Mouse (Mus musculus) layer of hippocampus, adult 9-10 months (tissue): ENCODE results near the gene RPS10-NUDT3.

Experiments
- DNase-seq: peaks from one replicate; pipeline ENCODE4 v3.0.0; 2022; ENCODE audit warnings: low spot score

The RPS10-NUDT3 gene

GRCm38 (mm10) chr17:27575116-27575776 is 59.8 kb downstream of the RPS10-NUDT3 start:
- DNase-seq = no peak

- DNase-seq = no peak
Measured at GRCm38 (mm10) chr17:27574470-27575115, 60.4 kb downstream of the RPS10-NUDT3 start.

- no peak for DNase-seq
Measured at GRCm38 (mm10) chr17:27573772-27574320, 61.2 kb downstream of the RPS10-NUDT3 start.

GRCm38 (mm10) chr17:27571315-27571714 is 63.7 kb downstream of the RPS10-NUDT3 start:
- no peak for DNase-seq

DNA sequence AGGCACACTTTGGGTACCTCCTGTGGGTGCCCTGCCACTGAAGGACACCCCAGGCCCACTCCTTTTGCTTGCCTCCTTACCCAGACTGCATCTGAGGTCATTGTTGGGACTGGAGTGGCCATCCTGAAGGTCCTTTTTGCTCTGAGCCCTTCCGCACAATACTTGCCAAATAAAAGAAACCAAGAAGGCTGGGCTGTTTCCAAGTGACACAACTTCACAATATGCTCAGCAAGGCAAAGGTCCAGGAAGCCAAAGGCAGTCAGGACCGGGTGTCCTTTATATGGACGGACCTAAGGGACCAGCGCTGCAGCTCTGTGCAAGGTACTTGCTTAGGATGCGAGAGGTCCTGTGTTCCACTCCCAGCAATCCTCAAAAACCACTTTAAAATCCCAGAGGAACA is 66.8 kb downstream of the RPS10-NUDT3 start:
- DNase-seq = no peak

DNA sequence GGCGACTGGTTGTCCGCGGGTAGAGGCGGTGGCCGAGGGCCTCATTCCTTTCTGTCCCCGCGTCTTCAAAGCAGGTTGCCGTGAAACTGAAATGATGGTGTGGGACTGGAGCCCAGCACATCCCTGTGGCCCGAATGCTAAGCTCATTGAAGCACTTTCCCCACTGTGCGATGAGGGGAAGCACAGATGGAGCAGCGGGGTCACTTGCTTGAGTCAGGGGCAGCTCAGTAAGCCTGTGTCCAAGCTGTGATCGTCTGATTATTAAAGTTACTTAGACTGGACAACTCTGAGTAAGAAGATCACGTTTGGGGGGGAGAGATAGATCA is 69.1 kb downstream of the RPS10-NUDT3 start:
- no peak for DNase-seq

- DNase-seq = peak; percentile 86
Measured at GRCm38 (mm10) chr17:27565163-27565941, 69.7 kb downstream of the RPS10-NUDT3 start, which contains the start of gene AI413582. AI413582 (minus strand) TSS chr17:27565756.

DNA sequence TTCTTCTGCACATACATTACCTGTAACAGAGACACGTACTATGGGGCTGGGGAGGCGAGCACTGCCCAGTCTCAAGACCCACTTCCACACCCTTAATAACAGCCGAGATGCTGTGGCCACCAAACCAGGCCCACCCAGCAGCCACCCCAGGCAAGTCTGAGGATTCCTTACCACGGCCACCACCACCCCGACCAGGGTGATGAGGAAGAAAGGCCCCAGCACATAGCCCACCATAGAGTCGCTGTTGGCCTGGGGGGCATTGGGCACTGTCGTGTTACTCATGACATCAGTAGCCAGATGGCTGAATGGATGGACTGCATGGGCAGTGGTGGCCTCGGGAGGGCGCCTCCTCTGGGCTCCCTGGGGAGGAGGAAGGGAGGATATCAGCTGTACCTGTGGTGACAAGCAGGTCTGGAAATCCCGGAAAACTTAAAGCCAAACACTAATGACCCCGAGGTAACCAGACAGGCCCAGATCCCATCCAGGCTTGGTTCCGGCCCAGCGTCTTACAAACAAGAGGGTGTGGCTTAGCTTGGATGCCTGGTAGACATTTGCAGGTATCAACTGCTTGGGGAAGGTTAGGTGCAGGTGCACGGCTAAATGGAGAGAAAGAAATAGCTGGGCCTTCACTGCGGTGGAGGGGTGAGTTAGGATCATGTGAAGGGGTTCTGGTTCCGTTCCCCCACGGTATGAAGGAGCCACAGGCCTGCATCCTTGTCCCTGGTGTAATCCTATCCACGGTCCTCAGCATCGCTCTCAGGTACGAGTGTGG is 70.4 kb downstream of the RPS10-NUDT3 start:
- no peak for DNase-seq

DNA sequence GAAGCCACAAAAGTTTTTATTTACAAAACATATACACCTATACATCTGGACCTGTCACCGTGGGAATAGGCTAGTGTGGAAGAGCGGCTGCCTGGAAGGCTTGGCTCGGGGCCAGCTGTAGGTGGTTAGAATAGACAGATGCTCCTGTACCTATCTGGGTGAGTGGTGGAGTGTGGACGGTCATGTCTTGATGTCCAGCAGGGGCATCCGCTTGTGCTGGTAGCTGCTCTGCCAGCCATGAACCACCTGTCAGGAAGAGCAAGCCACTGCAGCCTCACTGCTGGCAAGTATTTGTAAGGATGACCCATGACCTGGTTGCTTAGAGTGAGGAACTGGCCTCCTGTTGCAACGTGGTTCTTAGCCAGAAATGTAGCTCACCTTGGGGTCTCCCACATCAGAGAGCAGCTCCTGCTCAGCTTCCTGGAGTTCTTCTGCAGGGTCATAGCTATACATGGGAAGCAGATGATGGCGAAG is 71.2 kb downstream of the RPS10-NUDT3 start:
- DNase-seq = no peak

DNA sequence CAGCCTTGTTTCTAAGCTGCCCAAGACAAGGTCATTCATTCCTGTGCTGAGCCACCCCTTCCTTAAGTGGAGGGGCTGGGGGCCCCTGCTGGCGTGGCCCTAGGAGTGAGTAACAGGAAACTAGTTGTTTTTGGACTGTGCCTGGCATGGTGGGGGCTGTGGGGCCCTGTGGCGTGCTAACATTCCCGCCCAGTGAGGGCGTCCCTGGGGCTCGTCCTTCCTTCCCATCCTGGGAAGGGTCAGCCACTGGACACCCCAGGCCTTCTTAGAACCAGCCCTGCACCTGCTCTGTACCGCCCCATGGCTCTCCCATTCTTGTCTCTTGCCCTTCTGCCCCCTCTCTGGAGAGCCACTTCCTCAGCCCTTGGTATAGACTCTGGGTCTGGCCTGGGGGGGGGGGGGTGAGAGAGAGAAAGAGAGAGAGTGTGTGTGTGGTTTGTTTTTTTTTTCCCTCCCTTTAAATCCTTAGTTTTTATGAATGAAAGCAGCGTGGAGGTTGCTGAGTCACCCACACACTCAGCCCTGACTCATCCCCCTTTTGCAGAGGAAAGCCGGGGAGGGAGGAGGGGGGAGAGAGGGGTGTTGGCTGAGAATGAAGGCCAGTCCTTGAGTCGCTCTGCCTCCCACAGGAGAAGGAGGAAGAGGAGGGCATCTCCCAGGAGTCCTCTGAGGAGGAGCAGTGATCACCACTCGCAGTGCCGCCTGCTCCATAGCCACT is 73.1 kb downstream of the RPS10-NUDT3 start:
- no peak for DNase-seq

GRCm38 (mm10) chr17:27560926-27561480 is 74.0 kb downstream of the RPS10-NUDT3 start:
- DNase-seq = no peak

DNA sequence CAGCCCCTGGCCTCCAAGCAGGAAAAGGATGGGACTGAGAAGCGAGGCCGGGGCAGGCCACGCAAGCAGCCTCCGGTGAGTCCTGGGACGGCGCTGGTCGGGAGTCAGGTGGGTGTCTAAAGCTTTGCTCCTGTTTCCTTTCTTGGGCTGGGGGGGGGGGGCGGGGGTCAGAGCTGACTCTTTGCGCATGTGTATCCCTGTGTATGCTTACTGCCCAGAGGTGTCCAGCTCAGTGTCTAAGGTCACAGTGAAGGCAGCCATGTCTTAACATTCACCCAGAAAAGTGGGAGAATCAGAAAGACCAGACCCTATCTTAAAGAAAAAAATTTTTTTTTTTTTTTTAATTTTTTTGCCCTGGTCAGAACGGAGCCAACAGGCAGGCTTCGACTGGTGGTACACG is 75.4 kb downstream of the RPS10-NUDT3 start:
- DNase-seq = no peak

GRCm38 (mm10) chr17:27558845-27559244 is 76.2 kb downstream of the RPS10-NUDT3 start:
- no peak for DNase-seq

- DNase-seq = no peak
Measured at GRCm38 (mm10) chr17:27557927-27558661, 76.9 kb downstream of the RPS10-NUDT3 start.

- no peak for DNase-seq
Measured at GRCm38 (mm10) chr17:27557181-27557926, 77.7 kb downstream of the RPS10-NUDT3 start.

- no peak for DNase-seq
Measured at GRCm38 (mm10) chr17:27556315-27557011, 78.6 kb downstream of the RPS10-NUDT3 start, which contains the start of gene Hmga1. Hmga1 (plus strand) TSS chr17:27556497.

DNA sequence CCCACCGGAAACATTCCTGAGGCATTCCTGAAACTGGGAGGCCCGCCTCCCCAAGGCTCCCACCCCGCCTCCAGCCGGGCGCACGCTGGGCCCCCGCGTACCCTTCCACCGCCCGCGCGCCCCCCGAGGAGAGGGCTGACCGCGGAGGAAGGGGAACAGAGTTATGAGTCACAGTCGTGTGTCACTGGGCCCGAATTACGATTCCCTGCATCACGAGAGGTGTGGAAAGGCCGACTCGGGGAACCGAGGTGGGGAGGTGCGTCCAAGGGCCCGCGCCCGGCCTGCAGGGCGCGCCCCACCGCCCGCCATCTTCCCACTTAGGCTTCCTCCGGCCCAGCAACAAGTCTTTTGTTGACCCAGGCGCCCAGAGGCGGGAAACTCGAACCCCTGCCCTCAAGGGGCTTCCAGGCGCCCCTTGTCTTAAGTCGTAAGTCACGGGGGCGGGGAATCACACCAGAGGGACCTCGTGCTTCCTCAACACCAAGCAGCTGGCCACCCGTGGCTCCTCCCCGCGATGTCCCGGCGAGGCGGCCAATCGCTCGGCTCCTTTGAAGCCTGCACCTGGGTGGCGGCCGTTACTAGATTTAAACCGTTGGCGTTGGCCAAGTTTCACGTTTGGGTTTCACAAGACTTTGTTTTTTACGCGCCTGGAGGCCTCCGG is 79.4 kb downstream of the RPS10-NUDT3 start:
- DNase-seq = no peak

DNA sequence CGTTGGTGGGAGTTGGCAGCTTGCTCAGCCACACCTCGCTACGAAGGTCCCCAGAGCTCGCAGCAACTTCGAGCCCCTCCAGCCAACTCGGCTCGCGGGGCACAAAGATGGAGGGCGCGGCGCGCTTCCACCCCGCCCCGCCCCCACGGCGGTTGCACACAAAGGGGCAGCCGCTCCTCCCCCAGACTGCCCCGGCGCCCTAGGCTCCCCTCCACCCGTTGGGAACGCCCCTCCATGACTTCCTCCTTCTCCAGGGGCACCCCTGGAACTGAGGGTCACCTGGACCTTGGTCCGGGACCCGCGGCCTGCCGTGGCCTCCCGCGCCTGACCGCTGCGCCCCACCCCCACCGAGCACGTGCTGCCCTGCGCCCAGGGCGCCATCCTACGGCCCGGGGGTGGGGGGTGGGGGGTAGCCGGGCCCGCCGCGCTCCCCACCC is 79.9 kb downstream of the RPS10-NUDT3 start:
- DNase-seq = no peak
